Mouse (Mus musculus) stomach, embryonic 15.5 days (tissue): ENCODE data around the gene Cgnl1. TPM values are rescaled to one million over a fixed set of nuclear protein-coding genes. Genes with fewer than 3 reads are reported as not detected.

Source experiments
- ATAC-seq: fragments of 200-750 bp; cut with Nextera tagmentation; 2 replicates; pipeline ENCODE4 v1.8.0; 2017; ENCODE audit warnings: low read depth, moderate number of reproducible peaks, moderate TSS enrichment; ENCODE audit not compliant: insufficient read depth, low FRiP score
- H3K27ac ChIP-seq: fragments of 300-500 bp; sonication (generic); 2 replicates; pipeline ENCODE4 v1.5.1; 2015; ENCODE audit warnings: mild to moderate bottlenecking, inconsistent platforms
- H3K27me3 ChIP-seq: fragments of 300-500 bp; sonication (generic); replicated peaks from 2 replicates; pipeline ENCODE4 v1.6.1; 2015; ENCODE audit warnings: inconsistent platforms
- H3K36me3 ChIP-seq: fragments of 300-500 bp; sonication (generic); 2 replicates; pipeline ENCODE4 v1.6.1; 2015; ENCODE audit warnings: inconsistent platforms
- H3K4me1 ChIP-seq: fragments of 300-500 bp; sonication (generic); 2 replicates; pipeline ENCODE4 v1.6.1; 2015; ENCODE audit warnings: inconsistent platforms
- H3K4me2 ChIP-seq: fragments of 300-500 bp; sonication (generic); 2 replicates; pipeline ENCODE4 v1.6.1; 2015; ENCODE audit warnings: mild to moderate bottlenecking, inconsistent platforms
- H3K4me3 ChIP-seq: fragments of 300-500 bp; sonication (generic); replicated peaks from 2 replicates; pipeline ENCODE4 v1.5.1; 2015; ENCODE audit warnings: inconsistent platforms
- H3K9ac ChIP-seq: fragments of 300-500 bp; sonication (generic); 2 replicates; pipeline ENCODE4 v1.6.1; 2015; ENCODE audit warnings: inconsistent platforms
- H3K9me3 ChIP-seq: fragments of 300-500 bp; sonication (generic); 2 replicates; pipeline ENCODE4 v1.6.1; 2016; ENCODE audit warnings: inconsistent platforms
- WGBS: fragments of 180-500 bp; shearing (Covaris S2); methylation state at CpG from one replicate; pipeline ENCODE4 v1.1.7; 2015; 5-methylcytosine and 5-hydroxymethylcytosine counted together
- polyA plus RNA-seq: library from polyadenylated mRNA; unstranded; fragments of >200 nt; fragmentation: Nextera tagmentation; extraction: Ambion mirVana; gene quantifications from 2 replicates; pipeline ENCODE4 v1.2.1, GENCODE M21; 2015

The Cgnl1 gene
- polyA plus RNA-seq, 1 experiment from 2014 or later: 11.0 TPM

DNA sequence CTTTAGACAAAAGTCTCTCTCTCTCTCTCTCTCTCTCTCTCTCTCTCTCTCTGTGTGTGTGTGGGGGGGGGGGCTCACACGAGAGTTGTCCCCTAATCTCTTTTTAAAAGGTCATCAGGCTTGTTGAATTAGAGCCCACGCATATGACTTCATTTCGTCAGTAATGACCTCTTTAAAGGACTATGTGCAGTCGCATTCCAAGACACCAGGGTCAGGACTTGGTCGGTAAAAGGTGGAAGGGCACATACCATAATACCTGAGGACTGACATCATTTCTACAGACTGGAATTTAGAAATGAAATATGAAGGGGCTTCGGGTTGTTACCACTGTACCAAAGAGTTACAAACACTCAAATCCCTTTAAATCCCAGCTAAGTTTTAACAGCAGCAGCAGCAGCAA, 32.7 kb upstream of the Cgnl1 start:
- no peaks in the 10 kb centered on the region for H3K36me3 ChIP-seq
- H3K27me3 ChIP-seq: no peaks in the 10 kb centered on the region
- no peak overlapping the region for H3K27ac ChIP-seq
- H3K9me3 ChIP-seq: no peaks in the 10 kb centered on the region
- no peak overlapping the region for H3K4me2 ChIP-seq
- no peak overlapping the region for H3K4me3 ChIP-seq
- 33% methylated on average over 6 of the region's 6 CpGs for WGBS
- H3K4me1 ChIP-seq: no peaks in the 10 kb centered on the region
- ATAC-seq: no peak
- H3K9ac ChIP-seq: no peak overlapping the region

DNA sequence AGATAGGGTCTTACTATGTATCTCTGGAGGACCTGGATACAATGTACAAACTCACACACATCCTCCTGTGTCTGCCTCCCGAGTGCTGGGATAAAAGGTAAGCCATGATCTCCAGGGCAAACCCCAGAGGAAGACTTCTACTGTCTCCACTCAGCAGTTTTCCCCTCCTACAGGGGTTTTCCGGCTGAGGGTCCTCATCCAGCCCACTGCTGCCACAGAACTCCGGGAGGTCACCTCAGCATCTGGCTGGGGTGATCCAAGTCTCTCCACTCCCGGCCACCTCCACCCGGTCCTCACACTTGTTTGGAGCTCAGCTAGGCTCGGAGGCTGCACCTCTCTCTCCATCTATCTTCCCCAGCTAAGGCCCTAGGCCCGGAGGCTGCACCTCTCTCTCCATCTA, 31.9 kb upstream of the Cgnl1 start:
- no peak for ATAC-seq
- no peak overlapping the region for H3K4me3 ChIP-seq

DNA sequence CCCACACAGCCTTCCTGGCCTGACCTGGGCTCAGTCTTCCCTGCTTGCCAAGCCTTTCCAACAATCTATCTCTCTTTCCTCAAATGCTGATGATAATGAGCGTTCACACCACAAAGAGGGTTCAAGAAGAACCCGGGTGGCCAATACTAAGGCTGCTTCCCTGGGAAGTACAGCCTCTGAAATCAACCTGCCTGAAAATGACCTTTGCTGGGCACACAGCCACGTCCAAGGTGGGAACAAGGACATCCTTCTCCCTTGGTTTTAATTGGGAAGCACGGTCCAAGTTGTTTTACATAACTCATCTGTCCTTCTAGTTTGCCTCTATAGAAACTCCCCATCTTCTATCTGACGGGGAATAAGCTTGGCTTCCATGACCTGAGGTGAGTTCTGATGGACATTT, 28.2 kb upstream of the Cgnl1 start:
- WGBS: 88% methylated on average over 5 of the region's 5 CpGs
- H3K27ac ChIP-seq: no peak overlapping the region
- no peaks in the 10 kb centered on the region for H3K27me3 ChIP-seq
- no peak overlapping the region for H3K4me2 ChIP-seq
- no peaks in the 10 kb centered on the region for H3K36me3 ChIP-seq
- H3K9ac ChIP-seq: no peak overlapping the region
- H3K4me3 ChIP-seq: no peak overlapping the region
- no peaks in the 10 kb centered on the region for H3K9me3 ChIP-seq
- no peak for ATAC-seq
- no peaks in the 10 kb centered on the region for H3K4me1 ChIP-seq

More for the DNA sequence above, 31.9 kb upstream of the Cgnl1 start:
- Histone ChIP-seq H3K4me1 (no peaks in the 10 kb centered on the region), H3K9me3 (no peaks in the 10 kb centered on the region), H3K4me2 (no peak overlapping the region), H3K36me3 (no peaks in the 10 kb centered on the region), H3K27me3 (no peaks in the 10 kb centered on the region), H3K9ac (no peak overlapping the region), H3K27ac (no peak overlapping the region)
- WGBS: 41% methylated on average over 7 of the region's 7 CpGs

DNA sequence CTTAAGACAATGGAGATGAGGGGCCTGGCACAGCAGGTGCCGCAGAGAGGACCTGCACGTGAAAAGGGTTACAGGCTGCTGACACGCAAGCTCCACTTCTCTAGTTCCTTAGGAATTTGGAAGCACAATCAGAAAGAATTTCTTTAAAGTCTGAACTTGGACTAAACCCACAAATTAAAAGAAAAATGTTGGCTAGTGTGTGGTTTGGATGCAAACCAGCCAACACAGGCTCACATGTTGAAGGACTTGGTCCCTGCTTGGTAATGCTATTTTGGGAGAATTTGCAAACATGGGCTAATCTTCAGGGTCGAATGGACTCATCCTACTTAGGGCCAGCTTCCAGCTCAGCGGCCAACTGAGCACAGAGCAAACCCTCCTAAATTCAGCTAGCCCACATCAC, 26.8 kb upstream of the Cgnl1 start:
- Histone ChIP-seq H3K27me3 (no peaks in the 10 kb centered on the region), H3K9me3 (no peaks in the 10 kb centered on the region), H3K4me1 (no peaks in the 10 kb centered on the region), H3K9ac (no peak overlapping the region), H3K36me3 (no peaks in the 10 kb centered on the region), H3K4me2 (no peak overlapping the region), H3K27ac (no peak overlapping the region), H3K4me3 (no peak overlapping the region)
- ATAC-seq: no peak
- 66% methylated on average over 5 of the region's 5 CpGs for WGBS

GRCm38 (mm10) chr9:71777404-71777803, 6.0 kb upstream of the Cgnl1 start:
- H3K4me3 ChIP-seq: no peak overlapping the region
- no peak for ATAC-seq
- no peaks in the 10 kb centered on the region for H3K9me3 ChIP-seq
- 89% methylated on average over 3 of the region's 3 CpGs for WGBS
- no peaks in the 10 kb centered on the region for H3K36me3 ChIP-seq
- no peak overlapping the region for H3K4me2 ChIP-seq
- no peaks in the 10 kb centered on the region for H3K27me3 ChIP-seq
- H3K4me1 ChIP-seq: no peaks in the 10 kb centered on the region
- H3K27ac ChIP-seq: no peak overlapping the region
- H3K9ac ChIP-seq: no peak overlapping the region

GRCm38 (mm10) chr9:71776337-71776736, 4.9 kb upstream of the Cgnl1 start:
- Histone ChIP-seq H3K4me2 (no peak overlapping the region), H3K9me3 (no peaks in the 10 kb centered on the region), H3K27me3 (no peaks in the 10 kb centered on the region), H3K4me1 (no peaks in the 10 kb centered on the region), H3K9ac (no peak overlapping the region), H3K27ac (no peak overlapping the region), H3K4me3 (no peak overlapping the region), H3K36me3 (no peaks in the 10 kb centered on the region)
- WGBS: 64% methylated on average over 3 of the region's 3 CpGs
- ATAC-seq: no peak

- Histone ChIP-seq H3K9me3 (no peaks in the 10 kb centered on the region), H3K9ac (no peak overlapping the region), H3K4me1 (0 out of 2 replicates have a peak, but pooled peaks cover 3% of the 10 kb centered on the region), H3K4me2 (no peak overlapping the region), H3K36me3 (no peaks in the 10 kb centered on the region), H3K4me3 (no peak overlapping the region), H3K27ac (no peak overlapping the region), H3K27me3 (no peaks in the 10 kb centered on the region)
- no peak for ATAC-seq
- WGBS: 62% methylated on average over 9 of the region's 9 CpGs
Measured at GRCm38 (mm10) chr9:71773563-71773962, 2.2 kb upstream of the Cgnl1 start.

DNA sequence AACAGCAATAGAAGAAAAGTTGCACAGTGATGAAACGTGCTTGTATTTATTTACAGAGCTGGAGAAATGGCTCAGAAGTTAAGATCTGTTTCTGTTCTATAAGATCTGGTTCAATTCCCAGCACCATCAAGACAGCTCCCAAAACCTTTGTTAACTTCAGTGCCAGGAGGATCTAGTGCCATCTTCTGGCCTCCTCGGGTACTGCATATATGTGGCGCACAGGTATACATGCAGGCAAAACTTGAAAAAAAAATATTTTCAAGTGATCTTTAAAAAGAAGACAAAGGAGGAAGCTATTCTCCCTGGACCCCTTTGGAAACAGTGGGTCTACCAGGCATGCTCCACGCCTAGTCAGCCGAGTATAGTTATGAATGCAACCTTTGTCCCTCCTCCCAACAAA, 936 bp upstream of the Cgnl1 start:
- Histone ChIP-seq H3K9ac (no peak overlapping the region), H3K27ac (no peak overlapping the region), H3K27me3 (no peaks in the 10 kb centered on the region), H3K4me2 (no peak overlapping the region), H3K36me3 (no peaks in the 10 kb centered on the region), H3K4me1 (0 out of 2 replicates have a peak, but pooled peaks cover 3% of the 10 kb centered on the region), H3K4me3 (no peak overlapping the region), H3K9me3 (no peaks in the 10 kb centered on the region)
- WGBS: 72% methylated on average over 5 of the region's 5 CpGs
- no peak for ATAC-seq

DNA sequence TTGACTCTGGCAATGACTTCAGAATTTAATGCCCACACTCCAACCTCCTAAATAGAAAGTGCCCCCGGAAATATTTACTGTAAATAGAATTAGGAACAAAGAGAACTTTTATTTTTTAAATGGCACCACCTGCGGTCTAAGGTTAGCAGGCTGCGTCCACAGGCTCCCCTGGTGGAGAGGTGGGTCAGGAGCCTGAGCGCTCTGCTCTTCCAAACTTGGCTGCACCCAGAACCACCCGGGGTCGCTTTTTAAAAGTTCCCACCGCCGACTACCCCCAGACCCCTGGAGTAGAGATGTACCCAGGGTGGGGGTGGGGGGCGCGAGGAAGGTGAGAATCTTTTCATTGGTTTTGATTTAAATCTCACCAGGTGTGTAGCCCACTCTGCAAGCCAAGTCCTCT, 918 bp downstream of the Cgnl1 start:
- Histone ChIP-seq H3K27ac (no peak overlapping the region), H3K9ac (peak overlapping the region; percentile 55; the same call in 1 of the 2 replicates), H3K4me2 (peak overlapping the region; percentile 88), H3K9me3 (no peaks in the 10 kb centered on the region), H3K4me3 (peak overlapping the region; percentile 77), H3K36me3 (no peaks in the 10 kb centered on the region), H3K4me1 (0 out of 2 replicates have a peak, but pooled peaks cover 3% of the 10 kb centered on the region), H3K27me3 (no peaks in the 10 kb centered on the region)
- 4% methylated on average over 10 of the region's 10 CpGs for WGBS
- ATAC-seq: no peak

DNA sequence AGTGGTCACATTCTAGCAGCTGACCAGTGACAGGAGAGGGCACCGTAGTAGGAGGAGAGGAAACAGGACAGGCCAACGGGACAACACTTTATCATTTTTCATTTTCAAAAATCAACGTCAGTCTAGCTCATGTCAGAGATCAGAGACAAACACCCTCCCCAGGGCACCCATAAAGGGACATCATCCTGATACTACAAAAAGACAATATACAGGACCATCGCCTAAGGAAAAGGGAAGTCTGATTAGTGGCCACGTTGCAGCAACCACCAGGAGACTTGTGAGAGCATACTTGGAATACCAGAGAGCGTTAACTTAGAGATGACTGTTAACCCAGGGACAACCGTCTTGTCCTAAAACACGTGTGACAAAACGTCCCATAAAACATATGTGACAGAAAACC, 1.7 kb downstream of the Cgnl1 start:
- no peaks in the 10 kb centered on the region for H3K36me3 ChIP-seq
- peak overlapping the region; percentile 88; the same call in 1 of the 2 replicates for H3K4me2 ChIP-seq
- 29% methylated on average over 9 of the region's 9 CpGs for WGBS
- H3K9ac ChIP-seq: no peak overlapping the region
- no peaks in the 10 kb centered on the region for H3K9me3 ChIP-seq
- no peak overlapping the region for H3K27ac ChIP-seq
- no peaks in the 10 kb centered on the region for H3K27me3 ChIP-seq
- no peak for ATAC-seq
- H3K4me3 ChIP-seq: 0 out of 2 replicates have a peak overlapping the region, but pooled peaks have one; percentile 77
- H3K4me1 ChIP-seq: 0 out of 2 replicates have a peak, but pooled peaks cover 3% of the 10 kb centered on the region

DNA sequence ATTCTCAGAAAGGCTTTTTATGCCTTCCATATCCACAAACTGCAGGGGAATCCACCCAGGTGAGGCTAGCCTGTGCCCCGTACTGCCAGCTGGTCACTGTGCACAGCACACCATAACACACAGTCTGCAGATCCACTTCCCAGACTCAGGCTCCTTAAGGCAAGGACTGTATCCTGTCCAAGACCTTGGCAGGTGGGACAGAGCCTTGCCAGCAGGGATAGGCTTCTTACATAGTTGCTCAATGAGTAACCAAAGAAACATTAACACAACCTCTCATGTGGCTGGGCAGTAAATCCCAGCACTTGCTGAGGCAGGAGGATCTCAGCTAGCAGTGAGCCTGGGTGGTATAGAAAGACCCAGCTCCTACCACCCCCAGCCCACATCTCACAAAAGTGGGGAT, 3.3 kb downstream of the Cgnl1 start:
- Histone ChIP-seq H3K36me3 (no peaks in the 10 kb centered on the region), H3K4me1 (0 out of 2 replicates have a peak, but pooled peaks cover 3% of the 10 kb centered on the region), H3K27me3 (no peaks in the 10 kb centered on the region), H3K9ac (no peak overlapping the region), H3K9me3 (no peaks in the 10 kb centered on the region), H3K4me3 (no peak overlapping the region), H3K4me2 (no peak overlapping the region), H3K27ac (no peak overlapping the region)
- WGBS: 87% methylated on average over 1 of the region's 1 CpGs
- no peak for ATAC-seq

DNA sequence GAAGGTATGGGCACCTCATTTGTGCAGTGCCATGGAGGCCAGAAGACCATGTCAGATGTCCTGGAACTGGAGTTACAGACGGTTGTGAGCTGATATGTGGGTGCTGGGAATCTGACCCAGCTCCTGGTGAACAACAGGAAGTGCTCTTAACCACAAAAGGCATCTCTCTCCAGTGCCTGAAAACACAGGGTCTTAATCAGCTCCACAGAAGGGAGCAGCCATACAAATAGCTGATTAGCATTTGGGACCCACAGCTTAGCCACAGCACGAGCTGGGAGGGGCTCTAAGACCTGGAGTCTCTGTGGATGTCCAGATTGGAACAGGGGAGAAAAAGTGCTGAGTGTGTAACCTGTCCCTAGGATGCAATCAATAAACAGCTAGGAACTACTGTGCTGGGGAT, 4.5 kb downstream of the Cgnl1 start:
- no peak overlapping the region for H3K4me2 ChIP-seq
- H3K27ac ChIP-seq: no peak overlapping the region
- 0 out of 2 replicates have a peak, but pooled peaks cover 3% of the 10 kb centered on the region for H3K4me1 ChIP-seq
- 70% methylated on average over 2 of the region's 2 CpGs for WGBS
- H3K9ac ChIP-seq: no peak overlapping the region
- H3K36me3 ChIP-seq: no peaks in the 10 kb centered on the region
- H3K27me3 ChIP-seq: no peaks in the 10 kb centered on the region
- ATAC-seq: no peak
- H3K9me3 ChIP-seq: no peaks in the 10 kb centered on the region
- no peak overlapping the region for H3K4me3 ChIP-seq

DNA sequence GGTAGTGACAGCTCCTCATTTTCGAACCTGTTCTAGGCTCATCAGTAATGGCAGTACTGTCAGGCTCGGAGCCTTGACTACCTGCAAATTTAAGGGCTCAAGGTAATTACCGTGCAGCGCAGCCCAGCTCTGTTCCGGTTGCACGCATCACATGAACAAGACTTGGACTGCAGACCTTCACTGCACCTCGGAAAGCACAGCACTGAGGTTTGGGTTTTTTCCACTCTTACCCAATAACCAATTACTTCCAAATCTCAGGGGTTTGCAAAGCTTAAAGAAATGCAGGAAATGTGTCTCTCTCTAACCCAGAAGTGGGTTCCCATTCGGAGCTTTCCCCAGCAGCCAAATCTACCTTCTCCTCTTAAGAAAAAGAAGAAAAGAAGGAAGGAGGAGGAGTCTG, 5.1 kb downstream of the Cgnl1 start:
- no peaks in the 10 kb centered on the region for H3K27me3 ChIP-seq
- ATAC-seq: no peak
- no peak overlapping the region for H3K27ac ChIP-seq
- 0 out of 2 replicates have a peak, but pooled peaks cover 3% of the 10 kb centered on the region for H3K4me1 ChIP-seq
- no peaks in the 10 kb centered on the region for H3K9me3 ChIP-seq
- 75% methylated on average over 8 of the region's 8 CpGs for WGBS
- H3K9ac ChIP-seq: no peak overlapping the region
- H3K4me2 ChIP-seq: no peak overlapping the region
- no peak overlapping the region for H3K4me3 ChIP-seq
- H3K36me3 ChIP-seq: no peaks in the 10 kb centered on the region
